Mouse (Mus musculus) midbrain, embryonic 12.5 days (tissue): Measurements from ENCODE around the gene Fancm. TPM values are rescaled to one million over a fixed set of nuclear protein-coding genes. Genes with fewer than 3 reads are reported as not detected.

ENCODE experiments used
- ATAC-seq: fragments of 200-750 bp; cut with Nextera tagmentation; 2 replicates; pipeline ENCODE4 v1.8.0; 2017; ENCODE audit warnings: low read depth, moderate TSS enrichment, moderate library complexity; ENCODE audit not compliant: low FRiP score
- H3K27ac ChIP-seq: fragments of 300-500 bp; sonication (generic); replicated peaks from 2 replicates; pipeline ENCODE4 v1.5.1; 2016; ENCODE audit warnings: mild to moderate bottlenecking
- H3K27me3 ChIP-seq: fragments of 300-500 bp; sonication (generic); 2 replicates; pipeline ENCODE4 v1.6.1; 2016; ENCODE audit warnings: mild to moderate bottlenecking
- H3K36me3 ChIP-seq: fragments of 300-500 bp; sonication (generic); 2 replicates; pipeline ENCODE4 v1.6.1; 2016
- H3K4me1 ChIP-seq: fragments of 300-500 bp; sonication (generic); 2 replicates; pipeline ENCODE4 v1.6.1; 2016
- H3K4me2 ChIP-seq: fragments of 300-500 bp; sonication (generic); replicated peaks from 2 replicates; pipeline ENCODE4 v1.6.1; 2016; ENCODE audit warnings: mild to moderate bottlenecking, moderate library complexity
- H3K4me3 ChIP-seq: fragments of 300-500 bp; sonication (generic); 2 replicates; pipeline ENCODE4 v1.5.1; 2016; ENCODE audit warnings: mild to moderate bottlenecking
- H3K9ac ChIP-seq: fragments of 300-500 bp; sonication (generic); replicated peaks from 2 replicates; pipeline ENCODE4 v1.6.1; 2016; ENCODE audit warnings: mild to moderate bottlenecking, moderate library complexity
- H3K9me3 ChIP-seq: fragments of 300-500 bp; sonication (generic); 2 replicates; pipeline ENCODE4 v1.6.1; 2016; ENCODE audit warnings: mild to moderate bottlenecking
- WGBS: fragments of 180-500 bp; shearing (Covaris S2); methylation state at CpG from one replicate; pipeline ENCODE4 v1.1.7; 2016; 5-methylcytosine and 5-hydroxymethylcytosine counted together
- polyA plus RNA-seq: library from polyadenylated mRNA; unstranded; fragments of >200 nt; fragmentation: Nextera tagmentation; extraction: Ambion mirVana; gene quantifications from 2 replicates; pipeline ENCODE4 v1.2.1, GENCODE M21; 2016

Gene Fancm
- 14.3 and 15.9 TPM in 2 replicates for polyA plus RNA-seq

- ATAC-seq, result peak; percentile 35
- H3K9me3 ChIP-seq, result no peaks in the 10 kb centered on the region
- peak within 1 kb of the TSS; percentile 76 for H3K9ac ChIP-seq
- peak within 1 kb of the TSS; percentile 91 for H3K4me3 ChIP-seq
- 0 out of 2 replicates have a peak, but pooled peaks cover 12% of the 10 kb centered on the region for H3K36me3 ChIP-seq
- peak within 1 kb of the TSS; percentile 86 for H3K4me2 ChIP-seq
- H3K27me3 ChIP-seq, result no peaks in the 10 kb centered on the region
- peaks cover 31% of the 10 kb centered on the region for H3K4me1 ChIP-seq
- peak within 1 kb of the TSS; percentile 92 for H3K27ac ChIP-seq
- 2% methylated on average over 39 of the region's 39 CpGs for WGBS
Measured at GRCm38 (mm10) chr12:65075085-65075732, at the start of gene Fancm. TSS of gene Fancm (plus strand) at chr12:65075603.

- Histone ChIP-seq H3K9me3 (no peaks in the 10 kb centered on the region), H3K27me3 (no peaks in the 10 kb centered on the region), H3K4me2 (peak overlapping the region; percentile 57), H3K4me1 (peaks cover 17% of the 10 kb centered on the region), H3K9ac (0 out of 2 replicates have a peak overlapping the region, but pooled peaks have one; percentile 84), H3K27ac (no peak overlapping the region), H3K36me3 (no peaks in the 10 kb centered on the region), H3K4me3 (peak overlapping the region; percentile 86)
- ATAC-seq, result no peak; the same call in 1 of the 2 replicates
- WGBS, result 49% methylated on average over 8 of the region's 8 CpGs
Measured at GRCm38 (mm10) chr12:65035839-65036189, 39.6 kb upstream of the Fancm start.

GRCm38 (mm10) chr12:65036190-65036870, 39.1 kb upstream of the Fancm start, which contains the start of gene Prpf39:
TSS of gene Prpf39 (plus strand) at chr12:65036333.
- WGBS, result under 1% methylated on average over 61 of the region's 65 CpGs
- Histone ChIP-seq H3K27me3 (no peaks in the 10 kb centered on the region), H3K4me1 (peaks cover 17% of the 10 kb centered on the region), H3K4me2 (peak within 1 kb of the TSS; percentile 57), H3K27ac (peak within 1 kb of the TSS; percentile 73), H3K4me3 (peak within 1 kb of the TSS; percentile 86), H3K9ac (peak within 1 kb of the TSS; percentile 84), H3K9me3 (no peaks in the 10 kb centered on the region), H3K36me3 (no peaks in the 10 kb centered on the region)
- ATAC-seq, result peak; percentile 97

- Histone ChIP-seq H3K27ac (no peak overlapping the region), H3K9me3 (no peaks in the 10 kb centered on the region), H3K36me3 (no peaks in the 10 kb centered on the region), H3K4me3 (peak overlapping the region; percentile 86), H3K9ac (peak overlapping the region; percentile 84), H3K4me2 (peak overlapping the region; percentile 57), H3K27me3 (no peaks in the 10 kb centered on the region), H3K4me1 (peaks cover 17% of the 10 kb centered on the region)
- no peak for ATAC-seq
- WGBS, result 20% methylated on average over 18 of the region's 18 CpGs
Measured at GRCm38 (mm10) chr12:65036892-65037545, 38.4 kb upstream of the Fancm start.

- Histone ChIP-seq H3K27me3 (no peaks in the 10 kb centered on the region), H3K9me3 (no peaks in the 10 kb centered on the region), H3K36me3 (0 out of 2 replicates have a peak, but pooled peaks cover 2% of the 10 kb centered on the region), H3K9ac (0 out of 2 replicates have a peak overlapping the region, but pooled peaks have one; percentile 84), H3K4me3 (peak overlapping the region; percentile 86), H3K4me1 (peaks cover 17% of the 10 kb centered on the region), H3K4me2 (peak overlapping the region; percentile 57), H3K27ac (no peak overlapping the region)
- ATAC-seq, result no peak
- 57% methylated on average over 4 of the region's 4 CpGs for WGBS
Measured at GRCm38 (mm10) chr12:65037546-65037937, 37.9 kb upstream of the Fancm start.

- Histone ChIP-seq H3K9me3 (no peaks in the 10 kb centered on the region), H3K36me3 (peaks cover 31% of the 10 kb centered on the region), H3K4me1 (no peaks in the 10 kb centered on the region), H3K27me3 (no peaks in the 10 kb centered on the region), H3K4me3 (no peak overlapping the region), H3K4me2 (no peak overlapping the region), H3K27ac (no peak overlapping the region), H3K9ac (no peak overlapping the region)
- no peak for ATAC-seq
Measured at GRCm38 (mm10) chr12:65048799-65049198, 26.6 kb upstream of the Fancm start.

- ATAC-seq, result no peak
- peaks cover 51% of the 10 kb centered on the region for H3K36me3 ChIP-seq
Measured at GRCm38 (mm10) chr12:65058203-65058602, 17.2 kb upstream of the Fancm start.

GRCm38 (mm10) chr12:65061082-65061481, 14.3 kb upstream of the Fancm start:
- Histone ChIP-seq H3K4me2 (no peak overlapping the region), H3K4me3 (no peak overlapping the region), H3K4me1 (no peaks in the 10 kb centered on the region), H3K9me3 (no peaks in the 10 kb centered on the region), H3K9ac (no peak overlapping the region), H3K36me3 (peaks cover 61% of the 10 kb centered on the region), H3K27me3 (no peaks in the 10 kb centered on the region), H3K27ac (no peak overlapping the region)
- no peak for ATAC-seq

More at GRCm38 (mm10) chr12:65058203-65058602, 17.2 kb upstream of the Fancm start:
- Histone ChIP-seq H3K9me3 (no peaks in the 10 kb centered on the region), H3K27me3 (no peaks in the 10 kb centered on the region), H3K9ac (no peak overlapping the region), H3K27ac (no peak overlapping the region), H3K4me1 (no peaks in the 10 kb centered on the region), H3K4me2 (no peak overlapping the region), H3K4me3 (no peak overlapping the region)
- WGBS, result 90% methylated on average over 2 of the region's 2 CpGs

GRCm38 (mm10) chr12:65065241-65065640, 10.2 kb upstream of the Fancm start:
- Histone ChIP-seq H3K9ac (no peak overlapping the region), H3K4me2 (no peak overlapping the region), H3K9me3 (no peaks in the 10 kb centered on the region), H3K27ac (no peak overlapping the region), H3K4me3 (no peak overlapping the region), H3K36me3 (peaks cover 65% of the 10 kb centered on the region), H3K4me1 (no peaks in the 10 kb centered on the region), H3K27me3 (no peaks in the 10 kb centered on the region)
- WGBS, result 76% methylated on average over 2 of the region's 2 CpGs
- ATAC-seq, result no peak

GRCm38 (mm10) chr12:65066234-65066633, 9.2 kb upstream of the Fancm start:
- Histone ChIP-seq H3K9ac (no peak overlapping the region), H3K9me3 (no peaks in the 10 kb centered on the region), H3K4me3 (no peak overlapping the region), H3K27me3 (no peaks in the 10 kb centered on the region), H3K4me1 (no peaks in the 10 kb centered on the region), H3K27ac (no peak overlapping the region), H3K4me2 (no peak overlapping the region), H3K36me3 (peaks cover 61% of the 10 kb centered on the region)
- WGBS, result 80% methylated on average over 3 of the region's 3 CpGs
- no peak for ATAC-seq

GRCm38 (mm10) chr12:65068409-65068808, 7.0 kb upstream of the Fancm start:
- no peaks in the 10 kb centered on the region for H3K9me3 ChIP-seq
- 93% methylated on average over 4 of the region's 4 CpGs for WGBS
- no peaks in the 10 kb centered on the region for H3K27me3 ChIP-seq
- no peak overlapping the region for H3K9ac ChIP-seq
- peaks cover 6% of the 10 kb centered on the region; the same call in 1 of the 2 replicates for H3K4me1 ChIP-seq
- no peak overlapping the region for H3K27ac ChIP-seq
- H3K36me3 ChIP-seq, result peaks cover 47% of the 10 kb centered on the region
- ATAC-seq, result no peak
- no peak overlapping the region for H3K4me2 ChIP-seq
- no peak overlapping the region for H3K4me3 ChIP-seq
